Mouse (Mus musculus) midbrain, embryonic 12.5 days (tissue): ENCODE data around the gene H1foo. TPM values are rescaled to one million over a fixed set of nuclear protein-coding genes. Genes with fewer than 3 reads are reported as not detected.

Experiments used
- ATAC-seq: fragments of 200-750 bp; cut with Nextera tagmentation; 2 replicates; pipeline ENCODE4 v1.8.0; 2017; ENCODE audit warnings: low read depth, moderate TSS enrichment, moderate library complexity; ENCODE audit not compliant: low FRiP score
- H3K27ac ChIP-seq: fragments of 300-500 bp; sonication (generic); replicated peaks from 2 replicates; pipeline ENCODE4 v1.5.1; 2016; ENCODE audit warnings: mild to moderate bottlenecking
- H3K27me3 ChIP-seq: fragments of 300-500 bp; sonication (generic); 2 replicates; pipeline ENCODE4 v1.6.1; 2016; ENCODE audit warnings: mild to moderate bottlenecking
- H3K36me3 ChIP-seq: fragments of 300-500 bp; sonication (generic); 2 replicates; pipeline ENCODE4 v1.6.1; 2016
- H3K4me1 ChIP-seq: fragments of 300-500 bp; sonication (generic); 2 replicates; pipeline ENCODE4 v1.6.1; 2016
- H3K4me2 ChIP-seq: fragments of 300-500 bp; sonication (generic); replicated peaks from 2 replicates; pipeline ENCODE4 v1.6.1; 2016; ENCODE audit warnings: mild to moderate bottlenecking, moderate library complexity
- H3K4me3 ChIP-seq: fragments of 300-500 bp; sonication (generic); 2 replicates; pipeline ENCODE4 v1.5.1; 2016; ENCODE audit warnings: mild to moderate bottlenecking
- H3K9ac ChIP-seq: fragments of 300-500 bp; sonication (generic); replicated peaks from 2 replicates; pipeline ENCODE4 v1.6.1; 2016; ENCODE audit warnings: mild to moderate bottlenecking, moderate library complexity
- H3K9me3 ChIP-seq: fragments of 300-500 bp; sonication (generic); 2 replicates; pipeline ENCODE4 v1.6.1; 2016; ENCODE audit warnings: mild to moderate bottlenecking
- WGBS: fragments of 180-500 bp; shearing (Covaris S2); methylation state at CpG from one replicate; pipeline ENCODE4 v1.1.7; 2016; 5-methylcytosine and 5-hydroxymethylcytosine counted together
- polyA plus RNA-seq: library from polyadenylated mRNA; unstranded; fragments of >200 nt; fragmentation: Nextera tagmentation; extraction: Ambion mirVana; gene quantifications from 2 replicates; pipeline ENCODE4 v1.2.1, GENCODE M21; 2016

Gene H1foo
- polyA plus RNA-seq, 1 experiment from 2014 or later = not detected

- Histone ChIP-seq H3K4me1 (0 out of 2 replicates have a peak, but pooled peaks cover 3% of the 10 kb centered on the region), H3K9ac (no peak overlapping the region), H3K9me3 (no peaks in the 10 kb centered on the region), H3K4me2 (no peak overlapping the region), H3K27me3 (no peaks in the 10 kb centered on the region), H3K36me3 (peaks cover 24% of the 10 kb centered on the region; the same call in 1 of the 2 replicates), H3K27ac (no peak overlapping the region), H3K4me3 (no peak overlapping the region)
- no peak for ATAC-seq
- WGBS = 78% methylated on average over 8 of the region's 8 CpGs
Observed at GRCm38 (mm10) chr6:115909940-115910339, 34.8 kb upstream of the H1foo start.

- 88% methylated on average over 6 of the region's 6 CpGs for WGBS
Observed at GRCm38 (mm10) chr6:115911763-115912162, 33.0 kb upstream of the H1foo start.

GRCm38 (mm10) chr6:115913482-115913881, 31.3 kb upstream of the H1foo start:
- Histone ChIP-seq H3K9ac (no peak overlapping the region), H3K36me3 (peaks cover 9% of the 10 kb centered on the region; the same call in 1 of the 2 replicates), H3K4me1 (0 out of 2 replicates have a peak, but pooled peaks cover 3% of the 10 kb centered on the region), H3K27me3 (no peaks in the 10 kb centered on the region), H3K4me3 (no peak overlapping the region), H3K9me3 (no peaks in the 10 kb centered on the region), H3K27ac (no peak overlapping the region), H3K4me2 (no peak overlapping the region)
- ATAC-seq = no peak
- whole genome bisulfite sequencing = 88% methylated on average over 10 of the region's 10 CpGs

More at GRCm38 (mm10) chr6:115911763-115912162, 33.0 kb upstream of the H1foo start:
- H3K4me1 ChIP-seq = 0 out of 2 replicates have a peak, but pooled peaks cover 3% of the 10 kb centered on the region
- no peaks in the 10 kb centered on the region for H3K27me3 ChIP-seq
- no peak overlapping the region for H3K9ac ChIP-seq
- H3K4me3 ChIP-seq = no peak overlapping the region
- no peak overlapping the region for H3K27ac ChIP-seq
- no peak for ATAC-seq
- peaks cover 16% of the 10 kb centered on the region; the same call in 1 of the 2 replicates for H3K36me3 ChIP-seq
- H3K4me2 ChIP-seq = no peak overlapping the region
- H3K9me3 ChIP-seq = no peaks in the 10 kb centered on the region

- 92% methylated on average over 15 of the region's 15 CpGs for WGBS
- Histone ChIP-seq H3K9ac (no peak overlapping the region), H3K9me3 (no peaks in the 10 kb centered on the region), H3K27ac (no peak overlapping the region), H3K4me3 (no peak overlapping the region), H3K36me3 (peaks cover 8% of the 10 kb centered on the region; the same call in 1 of the 2 replicates), H3K27me3 (no peaks in the 10 kb centered on the region), H3K4me1 (no peaks in the 10 kb centered on the region), H3K4me2 (no peak overlapping the region)
- ATAC-seq = no peak
Observed at GRCm38 (mm10) chr6:115914511-115915202, 30.1 kb upstream of the H1foo start.

- WGBS = 86% methylated on average over 17 of the region's 17 CpGs
- Histone ChIP-seq H3K4me2 (no peak overlapping the region), H3K27me3 (no peaks in the 10 kb centered on the region), H3K36me3 (peaks cover 5% of the 10 kb centered on the region; the same call in 1 of the 2 replicates), H3K9me3 (no peaks in the 10 kb centered on the region), H3K4me3 (no peak overlapping the region), H3K27ac (no peak overlapping the region), H3K9ac (no peak overlapping the region), H3K4me1 (no peaks in the 10 kb centered on the region)
- no peak for ATAC-seq
Observed at GRCm38 (mm10) chr6:115915601-115916445, 28.9 kb upstream of the H1foo start.

- no peak for ATAC-seq
- no peaks in the 10 kb centered on the region for H3K4me1 ChIP-seq
- no peaks in the 10 kb centered on the region for H3K27me3 ChIP-seq
- H3K9me3 ChIP-seq = no peaks in the 10 kb centered on the region
- no peak overlapping the region for H3K27ac ChIP-seq
- 85% methylated on average over 5 of the region's 5 CpGs for WGBS
- H3K9ac ChIP-seq = no peak overlapping the region
- H3K4me3 ChIP-seq = no peak overlapping the region
- H3K4me2 ChIP-seq = no peak overlapping the region
- H3K36me3 ChIP-seq = peaks cover 5% of the 10 kb centered on the region; the same call in 1 of the 2 replicates
Observed at GRCm38 (mm10) chr6:115916611-115917010, 28.1 kb upstream of the H1foo start.

GRCm38 (mm10) chr6:115918615-115919014, 26.1 kb upstream of the H1foo start:
- 100% methylated on average over 1 of the region's 1 CpGs for WGBS
- H3K9ac ChIP-seq = no peak overlapping the region
- H3K36me3 ChIP-seq = peaks cover 5% of the 10 kb centered on the region; the same call in 1 of the 2 replicates
- no peak overlapping the region for H3K4me2 ChIP-seq
- no peaks in the 10 kb centered on the region for H3K9me3 ChIP-seq
- no peak for ATAC-seq
- H3K4me1 ChIP-seq = no peaks in the 10 kb centered on the region
- no peak overlapping the region for H3K27ac ChIP-seq
- H3K4me3 ChIP-seq = no peak overlapping the region
- no peaks in the 10 kb centered on the region for H3K27me3 ChIP-seq

GRCm38 (mm10) chr6:115919876-115920275, 24.9 kb upstream of the H1foo start:
- Histone ChIP-seq H3K9me3 (no peaks in the 10 kb centered on the region), H3K4me2 (no peak overlapping the region), H3K4me3 (no peak overlapping the region), H3K4me1 (no peaks in the 10 kb centered on the region), H3K9ac (no peak overlapping the region), H3K27me3 (no peaks in the 10 kb centered on the region; the same call in 1 of the 2 replicates), H3K36me3 (peaks cover 5% of the 10 kb centered on the region; the same call in 1 of the 2 replicates), H3K27ac (no peak overlapping the region)
- ATAC-seq = no peak
- WGBS = 93% methylated on average over 5 of the region's 5 CpGs

- Histone ChIP-seq H3K27ac (no peak overlapping the region), H3K9me3 (no peaks in the 10 kb centered on the region), H3K27me3 (no peaks in the 10 kb centered on the region; the same call in 1 of the 2 replicates), H3K4me3 (no peak overlapping the region), H3K4me2 (no peak overlapping the region), H3K36me3 (no peaks in the 10 kb centered on the region), H3K4me1 (peaks cover 7% of the 10 kb centered on the region; the same call in 1 of the 2 replicates), H3K9ac (no peak overlapping the region)
- WGBS = 56% methylated on average over 6 of the region's 6 CpGs
- no peak for ATAC-seq
Observed at GRCm38 (mm10) chr6:115924829-115925228, 19.9 kb upstream of the H1foo start.

GRCm38 (mm10) chr6:115926416-115926815, 18.3 kb upstream of the H1foo start:
- Histone ChIP-seq H3K4me3 (no peak overlapping the region), H3K4me1 (peaks cover 7% of the 10 kb centered on the region), H3K9ac (no peak overlapping the region), H3K4me2 (no peak overlapping the region), H3K9me3 (no peaks in the 10 kb centered on the region), H3K27ac (0 out of 2 replicates have a peak overlapping the region, but pooled peaks have one; percentile 8), H3K36me3 (no peaks in the 10 kb centered on the region), H3K27me3 (no peaks in the 10 kb centered on the region; the same call in 1 of the 2 replicates)
- no peak for ATAC-seq
- 80% methylated on average over 10 of the region's 10 CpGs for WGBS

GRCm38 (mm10) chr6:115927292-115928242, 17.2 kb upstream of the H1foo start:
- Histone ChIP-seq H3K4me1 (peaks cover 7% of the 10 kb centered on the region), H3K27ac (0 out of 2 replicates have a peak overlapping the region, but pooled peaks have one; percentile 10), H3K36me3 (no peaks in the 10 kb centered on the region), H3K4me2 (no peak overlapping the region), H3K9me3 (no peaks in the 10 kb centered on the region), H3K27me3 (no peaks in the 10 kb centered on the region; the same call in 1 of the 2 replicates), H3K9ac (no peak overlapping the region), H3K4me3 (no peak overlapping the region)
- ATAC-seq = no peak
- 84% methylated on average over 10 of the region's 10 CpGs for WGBS
